Mouse (Mus musculus) myocyte (in vitro differentiated cells): Measurements from ENCODE around the gene Ccdc87.

Source experiments
- CEBPB ChIP-seq: IDR thresholded peaks from 2 replicates; pipeline ENCODE4 v1.6.1; 2011; ENCODE audit warnings: mild to moderate bottlenecking, moderate library complexity; ENCODE audit not compliant: poor library complexity, insufficient read depth, severe bottlenecking
- E2F4 ChIP-seq: IDR thresholded peaks from one replicate; pipeline ENCODE4 v1.6.1; 2011; ENCODE audit warnings: mild to moderate bottlenecking, control low read depth, moderate library complexity; ENCODE audit not compliant: insufficient read depth
- MAX ChIP-seq: IDR thresholded peaks from one replicate; pipeline ENCODE4 v1.6.1; 2011; ENCODE audit warnings: low read depth, mild to moderate bottlenecking, control low read depth
- MYOD1 ChIP-seq, 3 experiments: IDR thresholded peaks; one replicate each; pipeline ENCODE4 v1.6.1; 2011; ENCODE audit warnings: control low read depth in 2 of 3, low read depth in 2 of 3, mild to moderate bottlenecking in 2 of 3, moderate library complexity in 1 of 3; ENCODE audit not compliant: insufficient read length in 2 of 3, control insufficient read depth in 1 of 3
- MYOG ChIP-seq, 3 experiments: IDR thresholded peaks; one replicate each; pipeline ENCODE4 v1.6.1; 2011; ENCODE audit warnings: control low read depth in 2 of 3, low read depth in 2 of 3, mild to moderate bottlenecking in 2 of 3; ENCODE audit not compliant: insufficient read length in 2 of 3, control insufficient read depth in 1 of 3, insufficient read depth in 1 of 3
- POLR2A ChIP-seq: IDR thresholded peaks from one replicate; pipeline ENCODE4 v1.6.1; 2011; ENCODE audit warnings: low read depth, mild to moderate bottlenecking, control low read depth, moderate library complexity; ENCODE audit not compliant: insufficient read length
- POLR2AphosphoS2 ChIP-seq: IDR thresholded peaks from one replicate; pipeline ENCODE4 v1.6.1; 2011; ENCODE audit warnings: low read depth, control low read depth; ENCODE audit not compliant: insufficient read length
- SRF ChIP-seq: IDR thresholded peaks from one replicate; pipeline ENCODE4 v1.6.1; 2011; ENCODE audit warnings: low read depth; ENCODE audit not compliant: control insufficient read depth, insufficient read length
- TCF12 ChIP-seq: IDR thresholded peaks from one replicate; pipeline ENCODE4 v1.6.1; 2011; ENCODE audit warnings: mild to moderate bottlenecking, control low read depth; ENCODE audit not compliant: poor library complexity, insufficient read depth, severe bottlenecking

GRCm38 (mm10) chr19:4803283-4803682 lies 35.9 kb upstream of the Ccdc87 start:
- TF ChIP-seq SRF (no peak), MAX (no peak), CEBPB (no peak), POLR2A (no peak), MYOG (IDR thresholded peaks at IDR 0.05; ENCODE audit: control insufficient read depth in 1 of 3, insufficient read depth in 1 of 3, insufficient read length in 2 of 3, low read depth in 2 of 3) (no peak), POLR2AphosphoS2 (no peak), E2F4 (no peak), TCF12 (no peak), MYOD1 (IDR thresholded peaks at IDR 0.05; ENCODE audit: control insufficient read depth in 1 of 3, insufficient read length in 2 of 3, low read depth in 2 of 3) (no peak)
